Mouse (Mus musculus): ENCODE data around the gene Alpl. TPM values are rescaled to one million over a fixed set of nuclear protein-coding genes. Genes with fewer than 3 reads are reported as not detected.

Gene Alpl
- total RNA-seq, 1 experiment from 2014 or later: not detected

- ATAC-seq (replicated peaks; ENCODE audit: low read depth, poor library complexity, severe bottlenecking): peak; percentile 97
These were observed 11.2 kb upstream of the Alpl start for GRCm38 (mm10) chr4:137807301-137807851.

GRCm38 (mm10) chr4:137801196-137801595, 5.0 kb upstream of the Alpl start:
- ATAC-seq (replicated peaks; ENCODE audit: low read depth, poor library complexity, severe bottlenecking): no peak

GRCm38 (mm10) chr4:137800324-137800723, 4.1 kb upstream of the Alpl start:
- ATAC-seq (replicated peaks; ENCODE audit: low read depth, poor library complexity, severe bottlenecking): no peak

- 0 out of 2 replicates have a peak, but pooled peaks have one; percentile 25 for ATAC-seq (replicated peaks; ENCODE audit: low read depth, poor library complexity, severe bottlenecking)
These were observed 854 bp upstream of the Alpl start for GRCm38 (mm10) chr4:137797038-137797437.

GRCm38 (mm10) chr4:137794178-137794900, 1.8 kb downstream of the Alpl start:
- ATAC-seq (replicated peaks; ENCODE audit: low read depth, poor library complexity, severe bottlenecking): no peak

GRCm38 (mm10) chr4:137793611-137794010, 2.6 kb downstream of the Alpl start:
- no peak for ATAC-seq (replicated peaks; ENCODE audit: low read depth, poor library complexity, severe bottlenecking)

GRCm38 (mm10) chr4:137791440-137791839, 4.7 kb downstream of the Alpl start:
- no peak for ATAC-seq (replicated peaks; ENCODE audit: low read depth, poor library complexity, severe bottlenecking)

GRCm38 (mm10) chr4:137790981-137791380, 5.2 kb downstream of the Alpl start:
- ATAC-seq (replicated peaks; ENCODE audit: low read depth, poor library complexity, severe bottlenecking): no peak

- no peak for ATAC-seq (replicated peaks; ENCODE audit: low read depth, poor library complexity, severe bottlenecking)
These were observed 7.6 kb downstream of the Alpl start for GRCm38 (mm10) chr4:137788511-137789049.

GRCm38 (mm10) chr4:137787589-137788289, 8.4 kb downstream of the Alpl start:
- no peak for ATAC-seq (replicated peaks; ENCODE audit: low read depth, poor library complexity, severe bottlenecking)

GRCm38 (mm10) chr4:137786488-137786887, 9.7 kb downstream of the Alpl start:
- no peak for ATAC-seq (replicated peaks; ENCODE audit: low read depth, poor library complexity, severe bottlenecking)

- no peak for ATAC-seq (replicated peaks; ENCODE audit: low read depth, poor library complexity, severe bottlenecking)
These were observed 10.9 kb downstream of the Alpl start for GRCm38 (mm10) chr4:137785270-137785669.

GRCm38 (mm10) chr4:137784741-137785140, 11.4 kb downstream of the Alpl start:
- no peak for ATAC-seq (replicated peaks; ENCODE audit: low read depth, poor library complexity, severe bottlenecking)

- ATAC-seq (replicated peaks; ENCODE audit: low read depth, poor library complexity, severe bottlenecking): no peak
These were observed 12.5 kb downstream of the Alpl start for GRCm38 (mm10) chr4:137783541-137784191.

GRCm38 (mm10) chr4:137781949-137782348, 14.2 kb downstream of the Alpl start:
- no peak for ATAC-seq (replicated peaks; ENCODE audit: low read depth, poor library complexity, severe bottlenecking)

GRCm38 (mm10) chr4:137780986-137781385, 15.2 kb downstream of the Alpl start:
- ATAC-seq (replicated peaks; ENCODE audit: low read depth, poor library complexity, severe bottlenecking): no peak

GRCm38 (mm10) chr4:137778397-137779184, 17.6 kb downstream of the Alpl start:
- no peak for ATAC-seq (replicated peaks; ENCODE audit: low read depth, poor library complexity, severe bottlenecking)

GRCm38 (mm10) chr4:137777866-137778265, 18.3 kb downstream of the Alpl start:
- ATAC-seq (replicated peaks; ENCODE audit: low read depth, poor library complexity, severe bottlenecking): no peak

- ATAC-seq (replicated peaks; ENCODE audit: low read depth, poor library complexity, severe bottlenecking): no peak
These were observed 21.7 kb downstream of the Alpl start for GRCm38 (mm10) chr4:137774505-137774904.

GRCm38 (mm10) chr4:137774013-137774412, 22.2 kb downstream of the Alpl start:
- no peak for ATAC-seq (replicated peaks; ENCODE audit: low read depth, poor library complexity, severe bottlenecking)
